Mouse (Mus musculus): Measurements from ENCODE around the gene Ap2b1. TPM values are rescaled to one million over a fixed set of nuclear protein-coding genes. Genes with fewer than 3 reads are reported as not detected.

Gene Ap2b1
- total and polyA plus RNA-seq, 2 experiments, result 16.3 to 25.4 TPM

- WGBS, result 8% methylated on average over 5 of the region's 5 CpGs
These were observed 118.3 kb downstream of the Ap2b1 start for GRCm38 (mm10) chr11:83417080-83417479.

GRCm38 (mm10) chr11:83417708-83418107, 118.9 kb downstream of the Ap2b1 start:
- H3K4me1 ChIP-seq (ENCODE audit: control insufficient read depth, insufficient read depth, low read length), result no peaks in the 10 kb centered on the region
- no peaks in the 10 kb centered on the region for H3K36me3 ChIP-seq (ENCODE audit: control insufficient read depth, insufficient read depth, low read length)
- H3K79me2 ChIP-seq (ENCODE audit: control insufficient read depth, insufficient read depth, low read length), result no peaks in the 10 kb centered on the region
- no peak for TF ChIP-seq POLR2A (IDR thresholded peaks at IDR 0.05; ENCODE audit: extremely low read depth, insufficient read depth, low read length)
- TF ChIP-seq CTCF (IDR thresholded peaks at IDR 0.05; ENCODE audit: low read depth, low read length), result no peak
- H3K9ac ChIP-seq (ENCODE audit: low read depth, low read length), result no peak overlapping the region
- 81% methylated on average over 7 of the region's 7 CpGs for WGBS
- DNase-seq (ENCODE audit: extremely low read depth, low read depth, low spot score), result no peak
- no peak overlapping the region for H3K4me3 ChIP-seq (ENCODE audit: insufficient read depth, low read depth, low read length)
- H3K27ac ChIP-seq (replicated peaks; ENCODE audit: insufficient read depth, low read depth, low read length), result no peak overlapping the region
- H3K27me3 ChIP-seq (ENCODE audit: control insufficient read depth, insufficient read depth, low read length), result peaks cover 12% of the 10 kb centered on the region

More at GRCm38 (mm10) chr11:83417080-83417479, 118.3 kb downstream of the Ap2b1 start:
- Histone ChIP-seq H3K4me3 (ENCODE audit: insufficient read depth, low read depth, low read length) (no peak overlapping the region), H3K27ac (replicated peaks; ENCODE audit: insufficient read depth, low read depth, low read length) (no peak overlapping the region), H3K79me2 (ENCODE audit: control insufficient read depth, insufficient read depth, low read length) (no peaks in the 10 kb centered on the region), H3K4me1 (ENCODE audit: control insufficient read depth, insufficient read depth, low read length) (no peaks in the 10 kb centered on the region), H3K36me3 (ENCODE audit: control insufficient read depth, insufficient read depth, low read length) (no peaks in the 10 kb centered on the region), H3K27me3 (ENCODE audit: control insufficient read depth, insufficient read depth, low read length) (peaks cover 12% of the 10 kb centered on the region), H3K9ac (ENCODE audit: low read depth, low read length) (no peak overlapping the region)
- DNase-seq (ENCODE audit: extremely low read depth, low read depth, low spot score), result peak; percentile 34
- TF ChIP-seq CTCF (IDR thresholded peaks at IDR 0.05; ENCODE audit: low read depth, low read length) (no peak), POLR2A (IDR thresholded peaks at IDR 0.05; ENCODE audit: extremely low read depth, insufficient read depth, low read length) (no peak)

DNA sequence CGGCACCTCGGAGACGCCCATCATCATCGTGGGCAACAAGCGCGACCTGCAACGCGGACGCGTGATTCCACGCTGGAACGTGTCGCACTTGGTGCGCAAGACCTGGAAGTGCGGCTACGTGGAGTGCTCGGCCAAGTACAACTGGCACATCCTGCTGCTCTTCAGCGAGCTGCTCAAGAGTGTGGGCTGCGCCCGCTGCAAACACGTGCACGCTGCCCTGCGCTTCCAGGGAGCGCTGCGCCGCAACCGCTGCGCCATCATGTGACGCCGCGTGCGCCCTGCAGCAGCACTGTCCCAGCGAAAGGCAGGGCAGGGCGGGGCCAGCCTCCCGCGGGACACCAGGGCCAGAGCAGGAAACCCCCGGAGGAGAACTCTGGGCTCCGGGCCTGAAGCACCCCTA, 119.7 kb downstream of the Ap2b1 start:
- Histone ChIP-seq H3K27me3 (ENCODE audit: control insufficient read depth, insufficient read depth, low read length) (peaks cover 12% of the 10 kb centered on the region), H3K27ac (replicated peaks; ENCODE audit: insufficient read depth, low read depth, low read length) (no peak overlapping the region), H3K36me3 (ENCODE audit: control insufficient read depth, insufficient read depth, low read length) (no peaks in the 10 kb centered on the region), H3K4me3 (ENCODE audit: insufficient read depth, low read depth, low read length) (no peak overlapping the region), H3K79me2 (ENCODE audit: control insufficient read depth, insufficient read depth, low read length) (no peaks in the 10 kb centered on the region), H3K9ac (ENCODE audit: low read depth, low read length) (no peak overlapping the region), H3K4me1 (ENCODE audit: control insufficient read depth, insufficient read depth, low read length) (no peaks in the 10 kb centered on the region)
- whole genome bisulfite sequencing, result 10% methylated on average over 38 of the region's 38 CpGs
- DNase-seq (ENCODE audit: extremely low read depth, low read depth, low spot score), result no peak
- TF ChIP-seq POLR2A (IDR thresholded peaks at IDR 0.05; ENCODE audit: extremely low read depth, insufficient read depth, low read length) (no peak), CTCF (IDR thresholded peaks at IDR 0.05; ENCODE audit: low read depth, low read length) (peak; percentile 28; the same call in 1 of the 2 replicates)

- Histone ChIP-seq H3K36me3 (ENCODE audit: control insufficient read depth, insufficient read depth, low read length) (no peaks in the 10 kb centered on the region), H3K79me2 (ENCODE audit: control insufficient read depth, insufficient read depth, low read length) (no peaks in the 10 kb centered on the region), H3K4me3 (ENCODE audit: insufficient read depth, low read depth, low read length) (no peak overlapping the region), H3K4me1 (ENCODE audit: control insufficient read depth, insufficient read depth, low read length) (no peaks in the 10 kb centered on the region), H3K27me3 (ENCODE audit: control insufficient read depth, insufficient read depth, low read length) (peaks cover 12% of the 10 kb centered on the region), H3K9ac (ENCODE audit: low read depth, low read length) (no peak overlapping the region), H3K27ac (replicated peaks; ENCODE audit: insufficient read depth, low read depth, low read length) (no peak overlapping the region)
- 44% methylated on average over 4 of the region's 4 CpGs for WGBS
- TF ChIP-seq CTCF (IDR thresholded peaks at IDR 0.05; ENCODE audit: low read depth, low read length) (peak; percentile 27; the same call in 1 of the 2 replicates), POLR2A (IDR thresholded peaks at IDR 0.05; ENCODE audit: extremely low read depth, insufficient read depth, low read length) (no peak)
- DNase-seq (ENCODE audit: extremely low read depth, low read depth, low spot score), result no peak
These were observed 121.5 kb downstream of the Ap2b1 start for GRCm38 (mm10) chr11:83420338-83420737.

GRCm38 (mm10) chr11:83421305-83421704, 122.5 kb downstream of the Ap2b1 start:
- Histone ChIP-seq H3K27me3 (ENCODE audit: control insufficient read depth, insufficient read depth, low read length) (peaks cover 12% of the 10 kb centered on the region), H3K27ac (replicated peaks; ENCODE audit: insufficient read depth, low read depth, low read length) (no peak overlapping the region), H3K9ac (ENCODE audit: low read depth, low read length) (no peak overlapping the region), H3K79me2 (ENCODE audit: control insufficient read depth, insufficient read depth, low read length) (no peaks in the 10 kb centered on the region), H3K4me3 (ENCODE audit: insufficient read depth, low read depth, low read length) (no peak overlapping the region), H3K4me1 (ENCODE audit: control insufficient read depth, insufficient read depth, low read length) (no peaks in the 10 kb centered on the region), H3K36me3 (ENCODE audit: control insufficient read depth, insufficient read depth, low read length) (no peaks in the 10 kb centered on the region)
- no peak for DNase-seq (ENCODE audit: extremely low read depth, low read depth, low spot score)
- no peak for TF ChIP-seq POLR2A (IDR thresholded peaks at IDR 0.05; ENCODE audit: extremely low read depth, insufficient read depth, low read length)
- no peak for TF ChIP-seq CTCF (IDR thresholded peaks at IDR 0.05; ENCODE audit: low read depth, low read length)
- WGBS, result 2% methylated on average over 9 of the region's 9 CpGs

GRCm38 (mm10) chr11:83424681-83425080, 125.9 kb downstream of the Ap2b1 start:
- peaks cover 6% of the 10 kb centered on the region for H3K27me3 ChIP-seq (ENCODE audit: control insufficient read depth, insufficient read depth, low read length)
- no peaks in the 10 kb centered on the region for H3K4me1 ChIP-seq (ENCODE audit: control insufficient read depth, insufficient read depth, low read length)
- WGBS, result 6% methylated on average over 8 of the region's 8 CpGs
- H3K4me3 ChIP-seq (ENCODE audit: insufficient read depth, low read depth, low read length), result no peak overlapping the region
- no peak overlapping the region for H3K27ac ChIP-seq (replicated peaks; ENCODE audit: insufficient read depth, low read depth, low read length)
- TF ChIP-seq POLR2A (IDR thresholded peaks at IDR 0.05; ENCODE audit: extremely low read depth, insufficient read depth, low read length), result no peak
- peak; percentile 91 for TF ChIP-seq CTCF (IDR thresholded peaks at IDR 0.05; ENCODE audit: low read depth, low read length)
- DNase-seq (ENCODE audit: extremely low read depth, low read depth, low spot score), result no peak
- H3K36me3 ChIP-seq (ENCODE audit: control insufficient read depth, insufficient read depth, low read length), result no peaks in the 10 kb centered on the region
- no peaks in the 10 kb centered on the region for H3K79me2 ChIP-seq (ENCODE audit: control insufficient read depth, insufficient read depth, low read length)
- H3K9ac ChIP-seq (ENCODE audit: low read depth, low read length), result no peak overlapping the region

Data from liver, adult 2 months (tissue).